Mouse (Mus musculus) small intestine, adult 2 months (tissue): Measurements from ENCODE around the gene Insl3. TPM values are rescaled to one million over a fixed set of nuclear protein-coding genes. Genes with fewer than 3 reads are reported as not detected.

Experiments used
- H3K27ac ChIP-seq: fragments of 200-500 bp; 2 replicates; pipeline ENCODE4 v1.5.1; 2012; ENCODE audit warnings: low read depth, low read length, control low read depth, inconsistent platforms; ENCODE audit not compliant: insufficient read depth
- H3K27me3 ChIP-seq: fragments of 200-500 bp; 2 replicates; pipeline ENCODE4 v1.6.1; 2012; ENCODE audit warnings: mild to moderate bottlenecking, moderate library complexity, low read length, inconsistent platforms; ENCODE audit not compliant: control insufficient read depth, insufficient read depth
- H3K36me3 ChIP-seq: fragments of 200-500 bp; 2 replicates; pipeline ENCODE4 v1.6.1; 2012; ENCODE audit warnings: mild to moderate bottlenecking, low read length, control low read depth, inconsistent platforms; ENCODE audit not compliant: control insufficient read depth, insufficient read depth
- H3K4me1 ChIP-seq: fragments of 200-500 bp; 2 replicates; pipeline ENCODE4 v1.6.1; 2012; ENCODE audit warnings: low read length, inconsistent platforms, mixed read lengths; ENCODE audit not compliant: control insufficient read depth, insufficient read depth, insufficient read length
- H3K4me3 ChIP-seq: fragments of 200-500 bp; 2 replicates; pipeline ENCODE4 v1.5.1; 2012; ENCODE audit warnings: low read depth, mild to moderate bottlenecking, control low read depth, inconsistent platforms, low read length, moderate library complexity
- CTCF ChIP-seq: fragments of 200-500 bp; IDR thresholded peaks from 2 replicates; pipeline ENCODE4 v1.5.1; 2012; ENCODE audit warnings: low read depth, mild to moderate bottlenecking, control low read depth, inconsistent platforms, low read length, moderate library complexity, mixed read lengths; ENCODE audit not compliant: insufficient replicate concordance, insufficient read length; ENCODE audit errors: extremely low read depth
- POLR2A ChIP-seq: fragments of 200-500 bp; IDR thresholded peaks from 2 replicates; pipeline ENCODE4 v1.6.1; 2012; ENCODE audit warnings: low read depth, mild to moderate bottlenecking, control low read depth, inconsistent platforms, low read length, moderate library complexity
- WGBS: fragments of 180-500 bp; shearing (Covaris S2); methylation state at CpG from one replicate; pipeline ENCODE4 v1.1.7; 2018; 5-methylcytosine and 5-hydroxymethylcytosine counted together
- polyA plus RNA-seq: library from polyadenylated mRNA; depleted of rRNA; stranded (reverse); fragments of >200 nt; gene quantifications from 2 replicates; pipeline ENCODE4 v1.2.3, GENCODE M21; 2012

Gene Insl3
- polyA plus RNA-seq, 1 experiment: 30.2 TPM

DNA sequence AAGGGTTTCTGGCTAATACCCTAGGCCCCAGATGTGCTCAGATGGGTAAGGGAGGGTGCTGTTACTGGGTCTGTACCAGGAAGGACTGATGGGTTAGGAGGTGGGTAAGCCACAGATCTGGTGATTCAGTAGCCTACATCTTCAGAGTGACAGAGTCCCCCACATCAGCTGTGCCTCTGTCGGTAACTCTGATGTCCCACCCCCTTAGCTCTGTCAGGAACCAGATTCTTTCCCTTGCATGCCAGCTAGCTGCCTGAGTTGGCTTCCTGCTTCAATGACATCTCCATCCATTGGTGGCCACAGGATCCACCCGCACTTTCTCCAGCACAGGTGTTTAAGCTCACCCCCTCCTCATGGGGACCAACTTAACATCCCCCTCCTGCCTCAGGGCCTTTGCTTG, 22.6 kb downstream of the Insl3 start:
- TF ChIP-seq CTCF (no peak), POLR2A (no peak)
- no peak overlapping the region for H3K27ac ChIP-seq
- peaks cover 3% of the 10 kb centered on the region; the same call in 1 of the 2 replicates for H3K4me1 ChIP-seq
- no peaks in the 10 kb centered on the region for H3K36me3 ChIP-seq
- no peak overlapping the region for H3K4me3 ChIP-seq
- WGBS: 84% methylated on average over 2 of the region's 2 CpGs
- no peaks in the 10 kb centered on the region for H3K27me3 ChIP-seq

DNA sequence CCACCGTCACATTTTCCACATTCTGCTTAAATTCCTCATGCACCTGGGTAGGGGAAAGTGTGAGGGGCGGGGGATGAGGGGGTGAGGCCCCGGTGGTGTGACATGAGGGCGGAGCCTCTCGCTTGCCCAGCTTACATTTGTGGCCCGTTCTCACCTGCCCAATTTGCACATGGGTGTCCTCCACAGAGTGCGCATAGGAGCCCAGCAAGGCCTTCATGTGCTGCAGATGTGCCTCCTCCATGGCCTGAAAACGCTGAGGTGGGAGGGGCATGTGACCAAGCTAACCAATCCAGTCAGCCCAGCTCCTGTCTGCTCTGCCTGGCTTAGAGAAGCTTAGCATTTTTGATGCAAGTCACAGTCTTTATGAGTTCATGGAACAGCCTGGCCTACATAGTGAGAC, 26.5 kb downstream of the Insl3 start:
- Histone ChIP-seq H3K36me3 (no peaks in the 10 kb centered on the region), H3K4me3 (no peak overlapping the region), H3K27me3 (no peaks in the 10 kb centered on the region), H3K27ac (no peak overlapping the region), H3K4me1 (peaks cover 8% of the 10 kb centered on the region; the same call in 1 of the 2 replicates)
- WGBS: 64% methylated on average over 8 of the region's 8 CpGs
- TF ChIP-seq POLR2A (no peak), CTCF (no peak)

- no peak overlapping the region for H3K27ac ChIP-seq
- H3K27me3 ChIP-seq: no peaks in the 10 kb centered on the region
- TF ChIP-seq POLR2A: no peak
- no peak for TF ChIP-seq CTCF
- H3K4me3 ChIP-seq: no peak overlapping the region
- H3K36me3 ChIP-seq: no peaks in the 10 kb centered on the region
- H3K4me1 ChIP-seq: peaks cover 8% of the 10 kb centered on the region; the same call in 1 of the 2 replicates
- WGBS: 81% methylated on average over 13 of the region's 13 CpGs
Observed at GRCm38 (mm10) chr8:71716561-71717053, 27.6 kb downstream of the Insl3 start.

GRCm38 (mm10) chr8:71717096-71717495, 28.1 kb downstream of the Insl3 start:
- Histone ChIP-seq H3K27me3 (no peaks in the 10 kb centered on the region), H3K36me3 (no peaks in the 10 kb centered on the region), H3K4me3 (no peak overlapping the region), H3K27ac (no peak overlapping the region), H3K4me1 (peaks cover 8% of the 10 kb centered on the region; the same call in 1 of the 2 replicates)
- TF ChIP-seq CTCF (no peak), POLR2A (no peak)
- WGBS: 43% methylated on average over 12 of the region's 12 CpGs

DNA sequence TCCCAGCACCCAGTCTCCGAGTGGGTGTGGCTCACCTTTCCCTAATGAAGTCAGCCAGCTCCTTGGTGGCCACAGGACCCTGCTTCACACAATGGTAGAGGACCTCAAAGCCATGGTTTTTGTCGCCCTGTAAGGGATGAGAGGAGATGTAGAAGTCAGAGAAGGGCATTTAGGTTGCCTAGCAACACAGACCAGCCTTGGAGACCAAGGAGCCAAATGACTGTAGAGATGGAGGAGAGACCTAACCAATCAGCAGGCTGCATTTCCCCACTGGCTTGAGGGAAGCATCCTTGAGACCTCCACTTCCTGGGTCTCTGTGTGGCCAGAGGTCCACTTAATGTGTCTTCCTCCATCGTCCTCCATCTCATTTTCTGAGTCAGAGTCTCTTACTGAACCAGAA, 29.2 kb downstream of the Insl3 start:
- 61% methylated on average over 3 of the region's 3 CpGs for WGBS
- Histone ChIP-seq H3K27ac (no peak overlapping the region), H3K4me3 (no peak overlapping the region), H3K27me3 (no peaks in the 10 kb centered on the region), H3K4me1 (peaks cover 8% of the 10 kb centered on the region; the same call in 1 of the 2 replicates), H3K36me3 (no peaks in the 10 kb centered on the region)
- TF ChIP-seq POLR2A: no peak
- TF ChIP-seq CTCF: no peak

DNA sequence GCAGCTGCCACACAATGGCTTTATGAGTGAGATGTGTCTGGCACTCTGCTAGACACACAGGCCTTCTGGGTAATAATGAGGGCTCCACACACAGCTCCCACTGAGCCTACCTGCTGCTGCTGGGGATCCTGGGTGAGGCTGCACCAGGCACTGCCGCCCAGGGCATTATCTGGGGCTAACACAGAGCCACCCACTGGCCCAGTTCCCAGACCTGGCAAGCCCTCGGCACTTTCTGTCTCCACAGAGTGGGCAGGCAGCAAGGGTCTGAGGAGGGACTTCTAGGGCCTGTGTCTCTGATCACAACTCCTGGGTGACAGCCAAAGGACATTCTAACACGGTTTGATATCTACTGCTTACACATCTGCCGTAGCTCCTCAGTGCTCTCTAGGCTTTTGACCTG, 30.2 kb downstream of the Insl3 start:
- Histone ChIP-seq H3K27ac (no peak overlapping the region), H3K36me3 (no peaks in the 10 kb centered on the region), H3K27me3 (no peaks in the 10 kb centered on the region), H3K4me1 (peaks cover 11% of the 10 kb centered on the region; the same call in 1 of the 2 replicates), H3K4me3 (no peak overlapping the region)
- TF ChIP-seq POLR2A (no peak), CTCF (no peak)
- WGBS: 31% methylated on average over 4 of the region's 4 CpGs

DNA sequence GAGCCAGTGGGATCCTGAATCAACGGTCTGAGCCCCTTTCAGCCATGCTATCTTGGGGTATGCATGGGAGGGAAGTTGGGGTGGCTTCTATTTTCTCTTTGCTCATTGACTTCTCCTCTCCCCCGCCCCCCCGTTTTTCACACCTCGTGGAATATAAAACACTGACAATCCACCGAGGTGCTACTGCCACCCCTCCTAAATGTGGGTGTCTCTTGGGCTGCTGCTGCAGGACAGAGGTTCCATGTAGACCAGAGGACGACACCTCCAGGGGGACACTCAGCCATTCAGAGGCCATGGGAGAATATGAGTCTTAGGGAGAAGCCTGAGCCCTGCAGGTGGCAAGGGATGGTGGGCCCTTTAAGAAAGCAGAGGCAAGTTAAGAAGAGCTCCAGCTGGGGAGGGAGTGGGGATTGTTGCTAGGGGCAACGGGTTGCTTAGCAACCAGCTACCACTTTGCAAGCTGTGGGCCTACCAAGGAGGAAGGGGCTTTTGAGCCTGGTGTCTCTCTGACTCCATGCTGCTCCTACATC, 31.0 kb downstream of the Insl3 start:
- WGBS: 65% methylated on average over 7 of the region's 7 CpGs
- Histone ChIP-seq H3K27me3 (no peaks in the 10 kb centered on the region), H3K27ac (no peak overlapping the region), H3K4me1 (peaks cover 19% of the 10 kb centered on the region), H3K36me3 (no peaks in the 10 kb centered on the region), H3K4me3 (no peak overlapping the region)
- TF ChIP-seq POLR2A: no peak
- TF ChIP-seq CTCF: no peak
